Mouse (Mus musculus) forebrain, embryonic 11.5 days (tissue): Measurements from ENCODE around the gene Phlpp1. TPM values are rescaled to one million over a fixed set of nuclear protein-coding genes. Genes with fewer than 3 reads are reported as not detected.

Source experiments
- ATAC-seq: fragments of 200-750 bp; cut with Nextera tagmentation; replicated peaks from 2 replicates; pipeline ENCODE4 v1.8.0; 2017; ENCODE audit warnings: moderate TSS enrichment; ENCODE audit not compliant: low FRiP score
- DNase-seq: peaks from one replicate; pipeline ENCODE4 v3.0.0-alpha.2; 2017; ENCODE audit warnings: low spot score
- H3K27ac ChIP-seq: fragments of 300-500 bp; sonication (generic); 2 replicates; pipeline ENCODE4 v1.5.1; 2014; ENCODE audit warnings: low read depth, low read length
- H3K27me3 ChIP-seq: fragments of 300-500 bp; sonication (generic); 2 replicates; pipeline ENCODE4 v1.6.1; 2014; ENCODE audit warnings: mild to moderate bottlenecking, low read length, mixed read lengths; ENCODE audit not compliant: control insufficient read depth, insufficient read depth
- H3K36me3 ChIP-seq: fragments of 300-500 bp; sonication (generic); 2 replicates; pipeline ENCODE4 v1.6.1; 2014; ENCODE audit warnings: mild to moderate bottlenecking, low read length, moderate library complexity, mixed read lengths; ENCODE audit not compliant: control insufficient read depth, insufficient read depth
- H3K4me1 ChIP-seq: fragments of 300-500 bp; sonication (generic); replicated peaks from 2 replicates; pipeline ENCODE4 v1.6.1; 2014; ENCODE audit warnings: low read length, mixed read lengths; ENCODE audit not compliant: control insufficient read depth, insufficient read depth
- H3K4me2 ChIP-seq: fragments of 300-500 bp; sonication (generic); 2 replicates; pipeline ENCODE4 v1.6.1; 2014; ENCODE audit warnings: low read depth, mild to moderate bottlenecking, low read length, moderate library complexity, mixed read lengths; ENCODE audit not compliant: severe bottlenecking
- H3K4me3 ChIP-seq: fragments of 300-500 bp; sonication (generic); 2 replicates; pipeline ENCODE4 v1.5.1; 2014; ENCODE audit warnings: low read depth, low read length
- H3K9ac ChIP-seq: fragments of 300-500 bp; sonication (generic); 2 replicates; pipeline ENCODE4 v1.6.1; 2014; ENCODE audit warnings: low read length
- H3K9me3 ChIP-seq: fragments of 300-500 bp; sonication (generic); 2 replicates; pipeline ENCODE4 v1.6.1; 2016; ENCODE audit warnings: low read length, mixed read lengths; ENCODE audit not compliant: control insufficient read depth
- WGBS: fragments of 180-500 bp; shearing (Covaris S2); extraction: QIAGEN DNeasy Blood & Tissue Kit; methylation state at CpG from one replicate; pipeline ENCODE4 v1.1.7; 2014; 5-methylcytosine and 5-hydroxymethylcytosine counted together
- polyA plus RNA-seq: library from polyadenylated mRNA; unstranded; fragments of >200 nt; fragmentation: Nextera tagmentation; extraction: Ambion mirVana; gene quantifications from 2 replicates; pipeline ENCODE4 v1.2.1, GENCODE M21; 2014

Phlpp1 gene
- polyA plus RNA-seq, 1 experiment from 2014 or later = 9.7 TPM

DNA sequence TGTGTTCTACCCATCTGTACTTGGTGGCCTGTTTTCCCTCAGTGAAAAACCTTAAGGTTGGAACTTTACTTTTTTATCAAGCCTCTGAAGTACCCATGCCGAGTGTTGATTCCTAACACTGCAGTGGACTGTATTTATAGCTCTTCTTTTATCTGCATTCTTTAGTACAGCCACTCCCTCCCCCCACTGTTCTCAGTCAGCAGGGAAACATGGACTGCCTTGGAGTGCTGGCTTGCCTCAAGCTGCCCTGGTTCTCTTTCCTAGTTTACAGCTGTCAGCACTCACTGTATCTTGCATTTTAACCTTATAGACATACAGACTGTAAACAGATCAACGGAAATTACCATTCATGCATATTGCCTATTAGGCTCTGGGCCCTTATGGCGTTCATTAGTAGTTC, 32.8 kb downstream of the Phlpp1 start:
- Histone ChIP-seq H3K4me3 (no peak overlapping the region), H3K27ac (no peak overlapping the region), H3K4me2 (no peak overlapping the region), H3K27me3 (no peaks in the 10 kb centered on the region), H3K9me3 (no peaks in the 10 kb centered on the region), H3K4me1 (peaks cover 13% of the 10 kb centered on the region; the same call in 1 of the 2 replicates), H3K36me3 (no peaks in the 10 kb centered on the region), H3K9ac (no peak overlapping the region)
- WGBS = 48% methylated on average over 3 of the region's 3 CpGs
- ATAC-seq (no peak), DNase-seq (no peak)

DNA sequence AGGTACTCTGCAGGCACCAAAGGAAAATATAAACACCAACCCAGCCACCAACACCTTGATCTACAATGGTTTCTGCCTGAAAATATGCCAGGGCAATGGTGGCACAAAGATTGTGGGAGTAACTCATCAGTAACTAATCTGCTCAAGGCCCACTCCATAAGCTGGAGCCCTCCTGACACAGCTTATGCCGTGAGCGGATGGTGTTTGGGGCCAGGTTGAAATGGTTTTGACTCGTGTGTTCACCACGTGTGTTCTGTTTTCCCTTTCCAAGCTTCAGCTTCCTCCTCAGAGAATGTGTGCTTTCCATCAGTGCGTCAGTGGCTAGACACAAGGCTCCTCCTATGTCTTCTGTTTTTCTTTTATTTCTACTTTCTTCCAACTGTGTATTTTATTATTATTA, 37.0 kb downstream of the Phlpp1 start:
- H3K27me3 ChIP-seq = no peaks in the 10 kb centered on the region
- no peaks in the 10 kb centered on the region for H3K9me3 ChIP-seq
- no peak overlapping the region for H3K27ac ChIP-seq
- 78% methylated on average over 5 of the region's 5 CpGs for WGBS
- ATAC-seq (no peak), DNase-seq (no peak)
- peaks cover 6% of the 10 kb centered on the region; the same call in 1 of the 2 replicates for H3K4me1 ChIP-seq
- no peak overlapping the region for H3K4me3 ChIP-seq
- H3K4me2 ChIP-seq = no peak overlapping the region
- H3K9ac ChIP-seq = no peak overlapping the region
- no peaks in the 10 kb centered on the region for H3K36me3 ChIP-seq

DNA sequence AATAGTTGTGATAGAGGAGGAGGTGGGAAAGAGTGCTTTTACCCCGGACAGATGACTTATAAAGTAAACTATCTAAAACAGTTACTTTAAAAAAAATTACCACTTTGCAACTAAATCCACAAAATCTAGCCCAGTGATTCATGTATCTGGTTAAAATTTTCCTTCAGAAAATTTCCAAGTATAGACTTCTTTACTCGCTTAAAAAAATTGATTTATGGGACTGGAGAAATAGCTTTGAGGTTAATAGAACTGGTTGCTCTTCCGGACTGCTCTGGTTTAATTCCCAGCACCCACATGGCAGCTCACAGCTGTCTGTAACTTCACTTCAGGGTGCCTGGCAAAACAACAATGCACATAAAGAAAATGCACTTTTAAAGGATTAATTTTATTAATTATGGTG, 38.9 kb downstream of the Phlpp1 start:
- H3K9me3 ChIP-seq = no peaks in the 10 kb centered on the region
- H3K4me1 ChIP-seq = no peaks in the 10 kb centered on the region
- no peak overlapping the region for H3K4me2 ChIP-seq
- no peaks in the 10 kb centered on the region for H3K36me3 ChIP-seq
- no peak overlapping the region for H3K9ac ChIP-seq
- ATAC-seq = no peak
- H3K27me3 ChIP-seq = no peaks in the 10 kb centered on the region
- 88% methylated on average over 3 of the region's 3 CpGs for WGBS
- H3K4me3 ChIP-seq = no peak overlapping the region
- H3K27ac ChIP-seq = no peak overlapping the region
- DNase-seq = no peak

DNA sequence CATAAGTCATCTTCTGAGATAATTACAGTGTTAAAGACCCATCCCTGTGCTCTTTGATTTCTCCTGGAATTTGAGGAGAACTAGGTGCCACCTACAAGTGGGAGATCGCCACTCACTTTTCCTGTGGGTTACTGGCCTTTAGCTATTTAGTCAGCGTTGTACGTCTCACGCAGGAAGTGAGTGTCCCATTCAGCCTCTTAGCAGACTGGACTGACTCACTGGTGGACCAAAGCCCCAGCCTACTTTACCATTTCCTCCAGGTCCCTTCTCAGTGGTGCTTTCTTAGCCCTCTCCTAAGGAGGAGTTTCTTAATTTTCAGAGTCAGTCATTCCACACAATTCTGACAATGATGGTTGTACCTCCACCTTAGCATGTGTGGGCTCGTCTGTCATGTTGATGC, 39.6 kb downstream of the Phlpp1 start:
- Histone ChIP-seq H3K4me3 (no peak overlapping the region), H3K9ac (no peak overlapping the region), H3K27me3 (no peaks in the 10 kb centered on the region), H3K9me3 (no peaks in the 10 kb centered on the region), H3K4me1 (no peaks in the 10 kb centered on the region), H3K36me3 (no peaks in the 10 kb centered on the region), H3K27ac (no peak overlapping the region), H3K4me2 (no peak overlapping the region)
- 94% methylated on average over 5 of the region's 5 CpGs for WGBS
- ATAC-seq = no peak
- DNase-seq = no peak

- no peak overlapping the region for H3K4me3 ChIP-seq
- 65% methylated on average over 6 of the region's 6 CpGs for WGBS
Measured at GRCm38 (mm10) chr1:106220431-106220830, 48.9 kb downstream of the Phlpp1 start.

GRCm38 (mm10) chr1:106221371-106221770, 49.8 kb downstream of the Phlpp1 start:
- ATAC-seq (no peak), DNase-seq (no peak)
- peaks cover 4% of the 10 kb centered on the region; the same call in 1 of the 2 replicates for H3K4me1 ChIP-seq
- H3K4me2 ChIP-seq = no peak overlapping the region
- no peaks in the 10 kb centered on the region for H3K27me3 ChIP-seq
- no peak overlapping the region for H3K4me3 ChIP-seq
- H3K36me3 ChIP-seq = no peaks in the 10 kb centered on the region
- WGBS = 63% methylated on average over 1 of the region's 1 CpGs
- H3K9me3 ChIP-seq = no peaks in the 10 kb centered on the region
- no peak overlapping the region for H3K27ac ChIP-seq
- no peak overlapping the region for H3K9ac ChIP-seq

More at GRCm38 (mm10) chr1:106220431-106220830, 48.9 kb downstream of the Phlpp1 start:
- no peak overlapping the region for H3K9ac ChIP-seq
- no peaks in the 10 kb centered on the region for H3K36me3 ChIP-seq
- H3K4me1 ChIP-seq = peaks cover 4% of the 10 kb centered on the region; the same call in 1 of the 2 replicates
- no peak overlapping the region for H3K4me2 ChIP-seq
- no peaks in the 10 kb centered on the region for H3K9me3 ChIP-seq
- H3K27ac ChIP-seq = no peak overlapping the region
- ATAC-seq (no peak), DNase-seq (no peak)
- no peaks in the 10 kb centered on the region for H3K27me3 ChIP-seq

GRCm38 (mm10) chr1:106221964-106222363, 50.4 kb downstream of the Phlpp1 start:
- H3K9me3 ChIP-seq = no peaks in the 10 kb centered on the region
- no peak overlapping the region for H3K27ac ChIP-seq
- ATAC-seq (no peak), DNase-seq (no peak)
- H3K9ac ChIP-seq = no peak overlapping the region
- no peak overlapping the region for H3K4me3 ChIP-seq
- no peaks in the 10 kb centered on the region for H3K27me3 ChIP-seq
- H3K4me2 ChIP-seq = no peak overlapping the region
- peaks cover 4% of the 10 kb centered on the region; the same call in 1 of the 2 replicates for H3K4me1 ChIP-seq
- H3K36me3 ChIP-seq = no peaks in the 10 kb centered on the region
- WGBS = 16% methylated on average over 2 of the region's 2 CpGs

DNA sequence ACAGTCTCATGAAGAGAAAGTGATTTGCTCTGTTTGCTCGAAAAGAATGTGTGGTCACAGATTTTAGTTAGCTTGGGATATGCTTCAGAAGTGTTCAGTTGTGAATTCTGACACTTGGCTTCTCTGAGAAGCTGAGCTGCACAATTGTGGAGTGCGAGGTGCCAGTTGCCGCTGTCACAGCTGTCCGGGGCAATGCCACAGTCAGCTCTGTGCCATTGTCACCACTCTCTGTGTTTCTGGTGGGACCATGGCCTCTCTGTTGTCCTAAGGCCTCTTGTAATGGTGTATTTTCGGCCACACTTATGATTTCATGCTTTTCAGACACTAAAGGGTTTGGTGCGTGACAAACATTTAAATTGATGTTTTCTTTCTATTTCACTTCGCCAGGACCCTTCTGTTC, 55.1 kb downstream of the Phlpp1 start:
- H3K36me3 ChIP-seq = no peaks in the 10 kb centered on the region
- no peaks in the 10 kb centered on the region for H3K9me3 ChIP-seq
- no peaks in the 10 kb centered on the region for H3K27me3 ChIP-seq
- no peak overlapping the region for H3K9ac ChIP-seq
- no peak overlapping the region for H3K4me2 ChIP-seq
- no peak for DNase-seq
- H3K4me1 ChIP-seq = peaks cover 4% of the 10 kb centered on the region; the same call in 1 of the 2 replicates
- no peak overlapping the region for H3K27ac ChIP-seq
- H3K4me3 ChIP-seq = no peak overlapping the region
- 88% methylated on average over 7 of the region's 7 CpGs for WGBS
- no peak for ATAC-seq

- Histone ChIP-seq H3K9me3 (no peaks in the 10 kb centered on the region), H3K36me3 (no peaks in the 10 kb centered on the region)
- ATAC-seq = no peak
Measured at GRCm38 (mm10) chr1:106230313-106230712, 58.8 kb downstream of the Phlpp1 start.

More at GRCm38 (mm10) chr1:106230313-106230712, 58.8 kb downstream of the Phlpp1 start:
- WGBS = 98% methylated on average over 3 of the region's 3 CpGs
- Histone ChIP-seq H3K27me3 (no peaks in the 10 kb centered on the region), H3K4me1 (no peaks in the 10 kb centered on the region), H3K27ac (no peak overlapping the region), H3K9ac (no peak overlapping the region), H3K4me3 (no peak overlapping the region), H3K4me2 (no peak overlapping the region)
- DNase-seq = no peak
